Mouse (Mus musculus) embryonic stem cell, embryonic (primary cell): ENCODE measurements at regions not wholly inside any gene's neighbourhood (a gene's known extent, or its start where the extent isn't known, plus 50 kb on each side); places are given as distances from the start of the nearest gene placed in this dataset.

Experiments
- CTCF ChIA-PET, 4 experiments: fragments of 300-600 bp in 2 of 4; fragments of 350-600 bp in 2 of 4; sonication (Branson Sonifier 250); formaldehyde crosslinking; loops; one replicate each; lab custom pipeline; 2022; ENCODE audit warnings: inconsistent platforms in 2 of 4; lab: Charles Lee
- POLR2A ChIA-PET, 4 experiments: fragments of 300-600 bp in 2 of 4; fragments of 350-600 bp in 2 of 4; sonication (Branson Sonifier 250); formaldehyde crosslinking; loops; one replicate each; lab custom pipeline; 2022; ENCODE audit warnings: antibody characterized with exemption in 4 of 4, inconsistent platforms in 1 of 4; lab: Charles Lee

- ChIA-PET POLR2A (no interaction called here), CTCF (interaction anchor here in 1 of 4 experiments (1.3 kb wide), 1 partner anchor 325 kb away, joined by 3 read pairs; no protein-coding TSS in a partner anchor)
Observed at GRCm38 (mm10) chr8:26656310-26657075, 320.6 kb upstream of the Zfp703 start.

GRCm38 (mm10) chr8:26659381-26659780 is 317.7 kb upstream of the Zfp703 start:
- POLR2A ChIA-PET: interaction anchor here in 1 of 4 experiments (0.5 to 1.7 kb wide), 2 partner anchors 14 to 510 kb away, joined by 3 to 4 read pairs; no protein-coding TSS in a partner anchor
- CTCF ChIA-PET: interaction anchor here in 3 of 4 experiments (0.5 to 1.1 kb wide), 8 partner anchors 8 to 314 kb away, joined by 3 to 5 read pairs (median 3); no protein-coding TSS in a partner anchor

- POLR2A ChIA-PET: no interaction called here
- CTCF ChIA-PET: no interaction called here
Observed at GRCm38 (mm10) chr8:26669541-26669940, 307.6 kb upstream of the Zfp703 start.

- CTCF ChIA-PET: no interaction called here
- POLR2A ChIA-PET: no interaction called here
Observed at GRCm38 (mm10) chr8:26672486-26673395, 304.4 kb upstream of the Zfp703 start.

- CTCF ChIA-PET: interaction anchor here in 1 of 4 experiments (0.7 kb wide), 1 partner anchor 40 kb away, joined by 7 read pairs; no protein-coding TSS in a partner anchor
Observed at GRCm38 (mm10) chr8:26677584-26678138, 299.5 kb upstream of the Zfp703 start.

GRCm38 (mm10) chr8:26680891-26681381 is 296.2 kb upstream of the Zfp703 start:
- ChIA-PET CTCF (no interaction called here), POLR2A (no interaction called here)

More at GRCm38 (mm10) chr8:26677584-26678138, 299.5 kb upstream of the Zfp703 start:
- POLR2A ChIA-PET: no interaction called here

- ChIA-PET CTCF (no interaction called here), POLR2A (no interaction called here)
Observed at GRCm38 (mm10) chr8:26687146-26687545, 290.0 kb upstream of the Zfp703 start.

- POLR2A ChIA-PET: no interaction called here
- CTCF ChIA-PET: no interaction called here
Observed at GRCm38 (mm10) chr8:26688035-26688434, 289.1 kb upstream of the Zfp703 start.

- CTCF ChIA-PET: no interaction called here
Observed at GRCm38 (mm10) chr8:26688745-26689478, 288.2 kb upstream of the Zfp703 start.

GRCm38 (mm10) chr8:26689479-26690177 is 287.5 kb upstream of the Zfp703 start:
- CTCF ChIA-PET: no interaction called here
- POLR2A ChIA-PET: no interaction called here

More at GRCm38 (mm10) chr8:26688745-26689478, 288.2 kb upstream of the Zfp703 start:
- POLR2A ChIA-PET: no interaction called here

- ChIA-PET POLR2A (no interaction called here), CTCF (no interaction called here)
Observed at GRCm38 (mm10) chr8:26690178-26690735, 286.9 kb upstream of the Zfp703 start.

GRCm38 (mm10) chr8:26697579-26698084 is 279.5 kb upstream of the Zfp703 start:
- CTCF ChIA-PET: interaction anchor here in 1 of 4 experiments (0.6 kb wide), 1 partner anchor 428 kb away, joined by 7 read pairs; no protein-coding TSS in a partner anchor
- POLR2A ChIA-PET: no interaction called here

GRCm38 (mm10) chr8:26698580-26698979 is 278.5 kb upstream of the Zfp703 start:
- POLR2A ChIA-PET: interaction anchor here in 1 of 4 experiments (0.6 kb wide), 1 partner anchor 32 kb away, joined by 3 read pairs; no protein-coding TSS in a partner anchor

GRCm38 (mm10) chr8:26706048-26706767 is 270.9 kb upstream of the Zfp703 start:
- ChIA-PET CTCF (no interaction called here), POLR2A (no interaction called here)

More at GRCm38 (mm10) chr8:26698580-26698979, 278.5 kb upstream of the Zfp703 start:
- CTCF ChIA-PET: no interaction called here

GRCm38 (mm10) chr8:26706768-26707156 is 270.4 kb upstream of the Zfp703 start:
- ChIA-PET CTCF (no interaction called here), POLR2A (no interaction called here)

GRCm38 (mm10) chr8:26713836-26714235 is 263.3 kb upstream of the Zfp703 start:
- POLR2A ChIA-PET: interaction anchor here in 1 of 4 experiments (0.9 kb wide), 1 partner anchor 11 kb away, joined by 3 read pairs; no protein-coding TSS in a partner anchor
- CTCF ChIA-PET: interaction anchor here in 2 of 4 experiments (0.6 to 0.7 kb wide), 2 partner anchors 253 to 366 kb away, joined by 4 to 5 read pairs; no protein-coding TSS in a partner anchor

- CTCF ChIA-PET: no interaction called here
- POLR2A ChIA-PET: no interaction called here
Observed at GRCm38 (mm10) chr8:26714714-26715113, 262.4 kb upstream of the Zfp703 start.
